Mouse (Mus musculus) heart, postnatal 0 days (tissue): Measurements from ENCODE around the gene Nckap1l.

Experiments
- CTCF ChIP-seq: IDR thresholded peaks from 2 replicates; pipeline ENCODE4 v1.5.1; 2016; ENCODE audit warnings: antibody characterized with exemption, control low read depth, low read depth
- EP300 ChIP-seq: IDR thresholded peaks from 2 replicates; pipeline ENCODE4 v1.6.1; 2016; ENCODE audit warnings: antibody characterized with exemption, low read depth

DNA sequence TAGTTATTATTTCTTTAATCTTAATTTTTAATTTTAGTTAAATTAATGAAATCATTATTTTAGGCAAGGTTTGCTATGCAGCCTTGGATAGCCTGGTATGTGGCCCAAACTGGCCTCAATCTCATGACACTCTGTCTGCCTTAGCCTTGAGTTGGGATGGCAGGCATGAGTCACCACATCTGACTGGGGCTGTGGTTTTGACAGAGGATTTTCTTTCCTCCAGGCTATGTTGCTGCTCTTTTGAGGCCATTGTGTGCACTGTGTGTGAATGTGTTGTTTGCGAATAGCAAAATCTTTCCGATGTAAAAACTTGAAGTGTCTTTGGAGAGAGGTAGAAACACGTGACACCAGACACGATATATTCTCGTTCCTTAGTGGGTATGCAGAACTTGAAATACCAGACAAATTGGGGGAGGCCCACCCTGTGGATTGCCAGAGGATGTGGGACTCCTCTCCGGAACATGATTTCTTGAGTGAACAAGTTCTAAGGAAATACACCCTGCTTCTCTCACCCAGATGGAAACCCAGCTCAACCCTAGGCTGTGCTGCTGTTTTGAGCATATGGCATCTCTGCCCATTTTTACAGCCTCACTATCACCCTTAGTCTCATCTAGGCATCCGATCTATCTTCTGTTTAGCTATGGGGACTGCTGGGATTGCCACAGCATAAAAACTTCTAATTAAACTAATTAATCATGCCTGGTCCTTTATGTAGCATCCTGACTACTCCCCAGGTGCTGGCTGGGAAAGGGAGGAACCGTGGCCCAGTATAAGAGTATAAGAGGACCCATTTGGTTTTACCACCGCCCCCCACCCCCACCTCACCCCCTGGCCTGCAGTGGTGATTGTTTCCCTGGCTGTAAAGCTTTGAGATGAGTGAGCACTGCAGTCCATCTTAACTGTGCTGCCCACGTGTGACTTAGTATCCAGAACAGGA, 42.9 kb downstream of the Nckap1l start:
- TF ChIP-seq CTCF (no peak), EP300 (no peak)
